8 mouse cellular contexts compared by ENCODE assay signal in genomic region chr10:68279516-68280501, GRCm38 (mm10). TPM values are rescaled to one million over a fixed set of nuclear protein-coding genes. Genes with fewer than 3 reads are reported as not detected.
DNase-seq lines count a peak whose midpoint lies in the region; ATAC-seq and TF ChIP-seq lines count a peak whose summit lies in the region.

No protein-coding gene starts in this region.

- no peak for TF ChIP-seq CTCF in intestine, postnatal 0 days (IDR thresholded peaks at IDR 0.05; ENCODE audit: low read depth)

- under 1% methylated on average over 41 of the region's 41 CpGs for WGBS in intestine, postnatal 0 days
- WGBS in limb, embryonic 11.5 days = under 1% methylated on average over 41 of the region's 41 CpGs
- under 1% methylated on average over 41 of the region's 41 CpGs for WGBS in midbrain, embryonic 12.5 days

- peaks cover 19% of the 10 kb centered on the region for H3K4me1 ChIP-seq in erythroblast, embryonic 14.5 days (ENCODE audit: control insufficient read depth)
- H3K4me1 ChIP-seq in intestine, postnatal 0 days (replicated peaks; ENCODE audit: control insufficient read depth, insufficient read depth, low read length) = peaks cover 3% of the 10 kb centered on the region
- H3K4me1 ChIP-seq in limb, embryonic 11.5 days (ENCODE audit: control insufficient read depth, insufficient read depth, low read length) = peaks cover 7% of the 10 kb centered on the region
- peaks cover 36% of the 10 kb centered on the region for H3K4me1 ChIP-seq in midbrain, embryonic 12.5 days

- H3K9ac ChIP-seq in intestine, postnatal 0 days (ENCODE audit: low read depth, low read length) = peak overlapping the region; percentile 46
- peak overlapping the region; percentile 44 for H3K9ac ChIP-seq in limb, embryonic 11.5 days (ENCODE audit: low read length)
- peak overlapping the region; percentile 61 for H3K9ac ChIP-seq in midbrain, embryonic 12.5 days (replicated peaks)

- H3K27me3 ChIP-seq in erythroblast, embryonic 14.5 days (ENCODE audit: control insufficient read depth) = peaks cover 73% of the 10 kb centered on the region
- no peaks in the 10 kb centered on the region for H3K27me3 ChIP-seq in intestine, postnatal 0 days (replicated peaks; ENCODE audit: control insufficient read depth, insufficient read depth, low read length)
- no peaks in the 10 kb centered on the region for H3K27me3 ChIP-seq in limb, embryonic 11.5 days (ENCODE audit: control insufficient read depth, insufficient read depth, low read length)
- no peaks in the 10 kb centered on the region; the same call in 1 of the 2 replicates for H3K27me3 ChIP-seq in midbrain, embryonic 12.5 days

- no peaks in the 10 kb centered on the region for H3K36me3 ChIP-seq in erythroblast, embryonic 14.5 days (ENCODE audit: control insufficient read depth)
- H3K36me3 ChIP-seq in intestine, postnatal 0 days (ENCODE audit: control insufficient read depth, insufficient read depth) = no peaks in the 10 kb centered on the region
- H3K36me3 ChIP-seq in limb, embryonic 11.5 days (ENCODE audit: control insufficient read depth, insufficient read depth, low read length) = no peaks in the 10 kb centered on the region
- no peaks in the 10 kb centered on the region for H3K36me3 ChIP-seq in midbrain, embryonic 12.5 days

- H3K4me3 ChIP-seq in erythroblast, embryonic 14.5 days (replicated peaks) = peak overlapping the region; percentile 56
- H3K4me3 ChIP-seq in intestine, postnatal 0 days (ENCODE audit: low read depth, low read length) = peak overlapping the region; percentile 69
- peak overlapping the region; percentile 68 for H3K4me3 ChIP-seq in limb, embryonic 11.5 days (ENCODE audit: low read depth, low read length)
- H3K4me3 ChIP-seq in midbrain, embryonic 12.5 days = peak overlapping the region; percentile 66

- peak; percentile 76 for DNase-seq in embryo, embryonic 10.5 days (ENCODE audit: low spot score)
- DNase-seq in limb, embryonic 11.5 days (ENCODE audit: low spot score) = peak; percentile 79
- peak; percentile 44 to 73 for DNase-seq in spleen, postnatal 10 days (ENCODE audit: low spot score in 2 of 2)

- H3K4me2 ChIP-seq in intestine, postnatal 0 days (replicated peaks; ENCODE audit: low read depth) = peak overlapping the region; percentile 90
- peak overlapping the region; percentile 92 for H3K4me2 ChIP-seq in limb, embryonic 11.5 days (ENCODE audit: low read depth, severe bottlenecking)
- H3K4me2 ChIP-seq in midbrain, embryonic 12.5 days (replicated peaks) = peak overlapping the region; percentile 86

- H3K9me3 ChIP-seq in erythroblast, embryonic 14.5 days (ENCODE audit: control insufficient read depth, low read length) = no peaks in the 10 kb centered on the region
- no peaks in the 10 kb centered on the region for H3K9me3 ChIP-seq in intestine, postnatal 0 days (ENCODE audit: control insufficient read depth)
- H3K9me3 ChIP-seq in limb, embryonic 11.5 days (ENCODE audit: control insufficient read depth, low read length) = no peaks in the 10 kb centered on the region
- no peaks in the 10 kb centered on the region for H3K9me3 ChIP-seq in midbrain, embryonic 12.5 days

- peak overlapping the region; percentile 50 for H3K27ac ChIP-seq in intestine, postnatal 0 days (ENCODE audit: low read depth, low read length)
- peak overlapping the region; percentile 38 for H3K27ac ChIP-seq in limb, embryonic 11.5 days (replicated peaks; ENCODE audit: low read depth, low read length)
- H3K27ac ChIP-seq in midbrain, embryonic 12.5 days (replicated peaks) = peak overlapping the region; percentile 85

- ATAC-seq in erythroblast, adult 5-6 weeks (replicated peaks; ENCODE audit: low FRiP score, poor library complexity, severe bottlenecking) = no peak
- peak; percentile 25 for ATAC-seq in granulocyte monocyte progenitor cell, adult 5-6 weeks (replicated peaks; ENCODE audit: poor library complexity, severe bottlenecking)
- ATAC-seq in intestine, postnatal 0 days = no peak
- ATAC-seq in limb, embryonic 11.5 days (ENCODE audit: insufficient number of reproducible peaks, low FRiP score, low TSS enrichment, low read depth) = no peak
- 0 out of 2 replicates have a peak, but pooled peaks have one; percentile 5 for ATAC-seq in midbrain, embryonic 12.5 days (ENCODE audit: low FRiP score, low read depth)

RNA-seq across cellular contexts. Expression of gene Arid5b, which starts 1.3 kb away (rescaled TPM):
- polyA plus RNA-seq in erythroblast, embryonic 14.5 days (2012) = 0.01 TPM in 2 replicates
- 7.5 and 11.3 TPM in 2 replicates for total RNA-seq in erythroblast, adult 5-6 weeks (2015; ENCODE audit: low replicate concordance)
- total RNA-seq in erythroblast, adult 5-6 weeks (2017; ENCODE audit: low replicate concordance) = 4.2 and 4.3 TPM in 2 replicates
- total RNA-seq in granulocyte monocyte progenitor cell, adult 5-6 weeks (2014; fragmentation: Nextera tagmentation) = 28.4 and 33.7 TPM in 2 replicates
- 14.1 and 14.8 TPM in 2 replicates for total RNA-seq in granulocyte monocyte progenitor cell, adult 5-6 weeks (2017)
- 15.1 and 17.8 TPM in 2 replicates for polyA plus RNA-seq in intestine, postnatal 0 days (2015; fragmentation: Nextera tagmentation; extraction: Ambion mirVana)
- polyA plus RNA-seq in limb, embryonic 11.5 days (2014; fragmentation: Nextera tagmentation; extraction: Ambion mirVana) = 42.1 and 44.5 TPM in 2 replicates
- 17.7 and 20.7 TPM in 2 replicates for polyA plus RNA-seq in midbrain, embryonic 12.5 days (2016; fragmentation: Nextera tagmentation; extraction: Ambion mirVana)

Comparison
In these comparisons a context has a peak if more than half of its experiments do, and no peak if none do; other contexts are left out.
1. ATAC-seq: peak in granulocyte monocyte progenitor cell, adult 5-6 weeks (single experiment) and midbrain, embryonic 12.5 days (single experiment); none in erythroblast, adult 5-6 weeks (single experiment), intestine, postnatal 0 days (single experiment) and limb, embryonic 11.5 days (single experiment).
2. RNA of gene Arid5b, which starts 1.3 kb away (polyA plus RNA-seq): 42.1 to 44.5 TPM in limb, embryonic 11.5 days, 17.7 to 20.7 TPM in midbrain, embryonic 12.5 days and 15.1 to 17.8 TPM in intestine, postnatal 0 days; 0.01 TPM in erythroblast, embryonic 14.5 days; every median in the first group is over 10 times any median in the second.
3. Peak in every context shown above with its lines, with median percentiles within 50 percentile points of each other: H3K4me3 ChIP-seq, DNase-seq, H3K27ac ChIP-seq, H3K4me2 ChIP-seq and H3K9ac ChIP-seq.